Mouse (Mus musculus): ENCODE data around the gene Gm38655. TPM values are rescaled to one million over a fixed set of nuclear protein-coding genes. Genes with fewer than 3 reads are reported as not detected.
A peak's percentile ranks its signal among the peaks of the same experiment; 100 is the strongest.

Gene Gm38655
- polyA plus RNA-seq, 1 experiment from 2014 or later, result not detected

DNA sequence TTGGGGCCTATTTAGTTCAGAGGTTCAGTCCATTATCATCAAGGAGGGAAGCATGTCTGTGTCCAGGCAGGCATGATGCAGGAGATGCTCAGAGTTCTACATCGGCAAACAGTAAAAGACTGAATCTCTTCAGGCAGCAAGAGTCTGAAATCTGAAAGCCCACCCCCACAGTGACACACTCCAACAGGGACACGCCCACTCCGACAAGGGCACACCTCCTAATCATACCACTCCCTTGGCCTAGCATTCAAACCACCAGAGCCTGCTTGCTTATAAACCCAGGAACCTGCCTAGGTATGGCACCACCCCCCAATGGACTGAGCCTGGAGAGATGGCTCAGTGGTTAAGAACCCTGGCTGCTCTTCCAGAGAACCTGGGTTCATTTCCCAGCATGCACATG lies 40.2 kb upstream of the Gm38655 start:
- DNase-seq, result no peak
- Histone ChIP-seq H3K4me1 (ENCODE audit: control insufficient read depth, insufficient read depth, low read length) (no peaks in the 10 kb centered on the region), H3K27me3 (ENCODE audit: control insufficient read depth, insufficient read depth, low read length) (no peaks in the 10 kb centered on the region), H3K4me3 (replicated peaks; ENCODE audit: low read depth, low read length) (no peak overlapping the region), H3K9ac (replicated peaks; ENCODE audit: low read length) (no peak overlapping the region), H3K4me2 (ENCODE audit: low read length) (no peak overlapping the region), H3K9me3 (ENCODE audit: control insufficient read depth, low read length) (no peaks in the 10 kb centered on the region), H3K27ac (replicated peaks; ENCODE audit: low read depth, low read length) (no peak overlapping the region), H3K36me3 (ENCODE audit: control insufficient read depth, insufficient read depth, low read length) (peaks cover 74% of the 10 kb centered on the region)
- no peak for ATAC-seq (ENCODE audit: low FRiP score, low TSS enrichment)
- WGBS, result 91% methylated on average over 3 of the region's 3 CpGs

DNA sequence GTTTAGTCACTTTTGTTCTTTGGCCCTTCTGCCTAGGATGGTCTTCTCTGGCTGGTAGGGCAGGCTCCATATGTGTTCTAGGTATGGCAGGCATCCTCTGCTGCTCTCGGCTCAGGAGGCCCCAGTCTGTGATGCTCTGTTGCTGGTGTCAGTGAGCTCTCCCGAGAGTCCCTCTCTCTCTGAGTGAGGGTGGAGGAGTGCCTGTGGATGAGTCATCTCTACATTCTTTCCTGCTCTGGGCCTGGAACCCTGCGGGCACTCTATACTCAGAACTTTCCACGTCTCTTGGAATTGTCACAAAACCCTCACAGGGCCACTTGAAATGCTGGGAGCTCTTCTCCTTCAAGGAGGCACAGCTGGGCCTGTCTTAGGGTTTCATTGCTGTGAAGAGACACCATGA lies 36.4 kb upstream of the Gm38655 start:
- Histone ChIP-seq H3K4me3 (replicated peaks; ENCODE audit: low read depth, low read length) (no peak overlapping the region), H3K9me3 (ENCODE audit: control insufficient read depth, low read length) (no peaks in the 10 kb centered on the region), H3K4me1 (ENCODE audit: control insufficient read depth, insufficient read depth, low read length) (no peaks in the 10 kb centered on the region), H3K9ac (replicated peaks; ENCODE audit: low read length) (no peak overlapping the region), H3K36me3 (ENCODE audit: control insufficient read depth, insufficient read depth, low read length) (peaks cover 92% of the 10 kb centered on the region), H3K27ac (replicated peaks; ENCODE audit: low read depth, low read length) (no peak overlapping the region), H3K27me3 (ENCODE audit: control insufficient read depth, insufficient read depth, low read length) (no peaks in the 10 kb centered on the region), H3K4me2 (ENCODE audit: low read length) (no peak overlapping the region)
- DNase-seq, result no peak
- no peak for ATAC-seq (ENCODE audit: low FRiP score, low TSS enrichment)
- 94% methylated on average over 4 of the region's 4 CpGs for WGBS

DNA sequence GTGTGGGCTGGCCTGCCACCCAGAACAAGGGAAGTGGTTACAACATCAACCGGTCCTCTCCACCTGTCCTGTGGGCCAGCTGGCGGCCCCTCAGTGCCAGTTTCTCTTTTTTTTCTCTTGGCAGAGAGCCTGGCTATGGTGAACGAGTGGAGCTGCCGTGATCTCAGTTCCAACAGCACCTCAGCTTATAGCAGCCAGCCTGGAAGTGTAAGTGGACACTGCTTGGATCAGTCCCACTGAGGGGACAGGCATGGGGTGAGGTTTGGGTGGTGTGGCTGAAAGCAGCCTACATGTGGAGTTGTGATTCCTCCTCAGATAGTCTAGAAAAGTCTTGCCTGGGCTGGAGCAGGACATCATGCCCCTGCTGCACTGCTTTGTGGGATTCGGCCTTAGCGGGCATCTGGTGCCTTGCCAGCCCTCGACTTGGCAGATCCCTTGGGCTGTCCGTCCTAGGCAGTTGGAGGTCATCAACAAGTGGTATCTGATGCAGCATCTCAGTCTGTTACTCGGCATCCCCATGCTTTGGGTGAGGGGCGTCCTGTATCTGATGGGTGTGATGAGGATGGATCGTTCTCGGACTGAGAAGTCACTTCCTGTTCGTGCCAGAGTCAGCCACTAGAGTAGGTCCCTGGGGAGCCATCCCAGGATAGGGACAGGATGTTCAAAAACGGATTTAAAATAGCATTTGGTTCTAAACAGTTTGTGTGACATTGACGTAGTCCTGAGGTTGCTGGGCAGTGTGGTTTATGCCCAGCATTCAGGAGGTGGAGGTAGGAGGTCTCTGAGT lies 35.6 kb upstream of the Gm38655 start:
- H3K9me3 ChIP-seq (ENCODE audit: control insufficient read depth, low read length), result no peaks in the 10 kb centered on the region
- no peak overlapping the region for H3K4me3 ChIP-seq (replicated peaks; ENCODE audit: low read depth, low read length)
- peaks cover 94% of the 10 kb centered on the region for H3K36me3 ChIP-seq (ENCODE audit: control insufficient read depth, insufficient read depth, low read length)
- DNase-seq (no peak), ATAC-seq (ENCODE audit: low FRiP score, low TSS enrichment) (no peak)
- no peaks in the 10 kb centered on the region for H3K4me1 ChIP-seq (ENCODE audit: control insufficient read depth, insufficient read depth, low read length)
- no peak overlapping the region for H3K4me2 ChIP-seq (ENCODE audit: low read length)
- WGBS, result 93% methylated on average over 15 of the region's 15 CpGs
- no peak overlapping the region for H3K9ac ChIP-seq (replicated peaks; ENCODE audit: low read length)
- H3K27me3 ChIP-seq (ENCODE audit: control insufficient read depth, insufficient read depth, low read length), result no peaks in the 10 kb centered on the region
- H3K27ac ChIP-seq (replicated peaks; ENCODE audit: low read depth, low read length), result no peak overlapping the region

DNA sequence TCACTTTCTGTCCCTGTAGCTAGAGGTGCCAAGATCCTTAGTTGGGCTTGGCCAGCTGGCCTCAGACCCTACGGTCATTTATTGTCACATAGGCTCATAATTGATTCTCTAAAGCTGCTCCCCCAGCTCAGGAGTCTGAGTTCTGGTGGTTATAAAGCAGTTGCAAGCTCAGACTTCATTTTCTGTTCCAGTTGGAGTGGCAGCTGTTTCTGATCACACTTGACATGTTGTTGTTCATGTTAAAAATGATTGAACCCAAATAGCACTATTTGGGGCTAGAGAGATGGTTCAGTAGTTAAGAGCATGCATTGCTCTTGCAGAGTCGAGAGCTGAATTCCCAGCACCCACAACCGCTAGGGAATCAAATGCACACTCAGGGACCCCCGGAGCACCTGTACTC lies 34.7 kb upstream of the Gm38655 start:
- no peaks in the 10 kb centered on the region for H3K9me3 ChIP-seq (ENCODE audit: control insufficient read depth, low read length)
- no peak for DNase-seq
- no peak overlapping the region for H3K9ac ChIP-seq (replicated peaks; ENCODE audit: low read length)
- no peak overlapping the region for H3K4me3 ChIP-seq (replicated peaks; ENCODE audit: low read depth, low read length)
- WGBS, result 97% methylated on average over 4 of the region's 4 CpGs
- H3K27me3 ChIP-seq (ENCODE audit: control insufficient read depth, insufficient read depth, low read length), result no peaks in the 10 kb centered on the region
- peaks cover 94% of the 10 kb centered on the region for H3K36me3 ChIP-seq (ENCODE audit: control insufficient read depth, insufficient read depth, low read length)
- H3K4me2 ChIP-seq (ENCODE audit: low read length), result no peak overlapping the region
- no peak for ATAC-seq (ENCODE audit: low FRiP score, low TSS enrichment)
- no peaks in the 10 kb centered on the region for H3K4me1 ChIP-seq (ENCODE audit: control insufficient read depth, insufficient read depth, low read length)
- H3K27ac ChIP-seq (replicated peaks; ENCODE audit: low read depth, low read length), result no peak overlapping the region

DNA sequence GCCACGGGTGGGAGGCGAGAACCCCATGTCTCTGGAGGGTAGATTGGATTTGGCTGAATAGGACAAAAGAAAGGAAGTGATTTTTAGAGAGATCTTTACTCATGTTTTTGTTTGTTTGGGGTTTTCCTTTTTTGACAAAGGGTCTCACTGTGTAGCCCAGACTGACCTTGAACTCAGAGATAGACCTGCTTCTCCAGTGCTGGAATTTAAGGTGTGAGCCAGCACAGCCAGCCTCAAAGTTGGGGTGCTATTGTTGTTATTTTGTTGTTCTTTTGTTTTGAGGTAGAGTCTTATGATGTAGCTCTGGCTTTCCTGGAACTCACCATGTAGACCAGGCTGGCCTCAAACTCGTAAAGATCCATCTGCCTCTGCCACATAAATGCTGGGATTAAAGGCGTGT lies 27.1 kb upstream of the Gm38655 start:
- no peaks in the 10 kb centered on the region for H3K4me1 ChIP-seq (ENCODE audit: control insufficient read depth, insufficient read depth, low read length)
- ATAC-seq (ENCODE audit: low FRiP score, low TSS enrichment), result no peak
- peaks cover 68% of the 10 kb centered on the region for H3K36me3 ChIP-seq (ENCODE audit: control insufficient read depth, insufficient read depth, low read length)
- no peak overlapping the region for H3K27ac ChIP-seq (replicated peaks; ENCODE audit: low read depth, low read length)
- no peaks in the 10 kb centered on the region for H3K27me3 ChIP-seq (ENCODE audit: control insufficient read depth, insufficient read depth, low read length)
- 96% methylated on average over 4 of the region's 4 CpGs for WGBS
- H3K4me2 ChIP-seq (ENCODE audit: low read length), result no peak overlapping the region
- H3K9ac ChIP-seq (replicated peaks; ENCODE audit: low read length), result no peak overlapping the region
- DNase-seq, result no peak
- H3K9me3 ChIP-seq (ENCODE audit: control insufficient read depth, low read length), result no peaks in the 10 kb centered on the region
- no peak overlapping the region for H3K4me3 ChIP-seq (replicated peaks; ENCODE audit: low read depth, low read length)

DNA sequence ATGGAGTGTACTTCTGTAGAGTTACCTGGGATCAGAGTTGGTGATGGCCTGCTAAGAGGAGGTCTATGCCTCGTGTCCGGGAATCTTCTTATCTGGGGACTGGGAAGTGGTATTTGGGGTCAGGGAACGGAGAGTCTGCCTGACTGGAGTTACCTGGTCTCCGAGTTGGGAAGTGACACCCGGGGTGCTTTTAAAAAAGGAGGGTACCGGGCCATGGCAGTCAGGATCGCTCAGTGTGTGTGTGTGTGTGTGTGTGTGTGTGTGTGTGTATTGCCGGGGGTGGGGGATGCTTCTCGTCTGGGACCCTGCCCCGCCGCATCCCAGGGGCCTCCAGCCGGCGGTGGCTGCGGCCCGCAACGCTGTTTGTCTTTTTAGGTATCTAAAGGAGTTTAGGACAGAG lies 13.8 kb upstream of the Gm38655 start:
- H3K27ac ChIP-seq (replicated peaks; ENCODE audit: low read depth, low read length), result no peak overlapping the region
- H3K4me2 ChIP-seq (ENCODE audit: low read length), result peak overlapping the region; percentile 71
- peaks cover 20% of the 10 kb centered on the region for H3K4me1 ChIP-seq (ENCODE audit: control insufficient read depth, insufficient read depth, low read length)
- H3K4me3 ChIP-seq (replicated peaks; ENCODE audit: low read depth, low read length), result peak overlapping the region; percentile 90
- H3K9ac ChIP-seq (replicated peaks; ENCODE audit: low read length), result peak overlapping the region; percentile 79
- H3K36me3 ChIP-seq (ENCODE audit: control insufficient read depth, insufficient read depth, low read length), result peaks cover 15% of the 10 kb centered on the region; the same call in 1 of the 2 replicates
- H3K9me3 ChIP-seq (ENCODE audit: control insufficient read depth, low read length), result no peaks in the 10 kb centered on the region
- no peak for ATAC-seq (ENCODE audit: low FRiP score, low TSS enrichment)
- H3K27me3 ChIP-seq (ENCODE audit: control insufficient read depth, insufficient read depth, low read length), result no peaks in the 10 kb centered on the region
- no peak for DNase-seq
- 2% methylated on average over 16 of the region's 16 CpGs for WGBS

DNA sequence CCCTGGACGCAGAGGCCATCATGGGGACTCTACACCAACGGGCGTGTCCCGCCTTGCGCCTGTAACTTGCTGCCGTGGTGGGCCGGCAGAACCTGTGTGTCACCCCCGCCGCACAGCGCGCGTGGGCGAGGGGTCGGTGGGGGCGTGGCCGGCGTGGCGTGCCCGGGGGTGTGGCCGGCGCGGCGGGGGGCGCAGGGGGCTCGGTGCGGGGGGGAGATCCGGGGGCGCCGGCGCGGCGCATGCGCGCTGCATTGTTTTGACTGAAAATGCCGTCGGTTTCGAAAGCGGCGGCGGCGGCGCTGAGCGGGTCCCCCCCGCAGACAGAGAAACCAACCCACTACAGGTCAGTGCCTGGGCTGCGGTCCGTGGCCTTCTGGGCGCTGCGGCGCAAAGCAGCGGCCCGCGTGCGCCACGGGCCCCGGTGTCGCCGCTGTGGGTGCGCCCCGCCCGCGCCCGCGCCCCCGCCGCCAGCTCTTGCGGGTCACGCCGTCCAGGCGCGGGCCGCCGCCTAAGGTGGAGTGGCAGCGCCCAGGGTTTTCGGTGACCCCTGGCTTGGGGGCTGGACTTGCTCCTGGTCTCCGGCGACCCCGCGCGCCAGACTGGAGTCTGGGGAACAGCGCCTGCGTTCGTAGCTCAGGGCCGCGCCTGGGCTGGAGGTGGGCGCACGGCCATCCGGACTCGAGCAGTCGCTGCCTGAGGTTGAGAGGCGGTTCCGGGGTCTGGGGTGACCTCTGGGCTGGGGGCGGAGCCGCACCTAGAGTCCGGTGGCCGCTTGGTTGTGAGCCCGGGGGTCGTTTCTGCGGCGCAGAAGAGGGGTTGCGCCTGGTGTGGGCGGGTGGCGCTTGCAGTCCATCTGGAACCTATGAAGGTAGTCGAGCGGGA lies 13.1 kb upstream of the Gm38655 start, which contains the start of gene Unkl:
Gene Unkl (plus strand): TSS at position 248 of the 882 bp plus-strand sequence.
- 1% methylated on average over 102 of the region's 104 CpGs for WGBS
- H3K4me3 ChIP-seq (replicated peaks; ENCODE audit: low read depth, low read length), result peak within 1 kb of the TSS; percentile 90
- ATAC-seq (ENCODE audit: low FRiP score, low TSS enrichment), result peak; percentile 51
- peak; percentile 88 for DNase-seq
- H3K27ac ChIP-seq (replicated peaks; ENCODE audit: low read depth, low read length), result peak within 1 kb of the TSS; percentile 76
- peaks cover 12% of the 10 kb centered on the region; the same call in 1 of the 2 replicates for H3K36me3 ChIP-seq (ENCODE audit: control insufficient read depth, insufficient read depth, low read length)
- H3K9ac ChIP-seq (replicated peaks; ENCODE audit: low read length), result peak within 1 kb of the TSS; percentile 79
- H3K9me3 ChIP-seq (ENCODE audit: control insufficient read depth, low read length), result no peaks in the 10 kb centered on the region
- H3K4me1 ChIP-seq (ENCODE audit: control insufficient read depth, insufficient read depth, low read length), result peaks cover 25% of the 10 kb centered on the region
- H3K4me2 ChIP-seq (ENCODE audit: low read length), result peak within 1 kb of the TSS; percentile 71
- H3K27me3 ChIP-seq (ENCODE audit: control insufficient read depth, insufficient read depth, low read length), result no peaks in the 10 kb centered on the region

DNA sequence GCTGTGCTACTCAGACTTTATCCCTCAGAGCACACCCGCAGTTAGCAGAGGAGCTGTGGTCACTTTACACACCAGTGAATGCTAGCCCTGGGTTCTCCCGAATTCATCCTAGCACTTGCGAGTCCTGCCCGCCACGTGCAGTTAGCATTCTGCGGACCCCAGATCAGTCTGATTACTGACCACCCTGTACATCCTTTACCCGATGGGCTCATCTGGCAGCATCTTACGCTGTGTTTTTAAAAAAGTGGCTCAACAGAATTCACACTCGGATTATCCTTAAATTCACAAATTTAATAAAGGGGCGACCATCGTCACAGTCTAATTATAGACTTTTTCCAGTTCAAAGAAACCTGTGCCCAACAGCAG lies 12.5 kb upstream of the Gm38655 start:
- Histone ChIP-seq H3K27ac (replicated peaks; ENCODE audit: low read depth, low read length) (0 out of 2 replicates have a peak overlapping the region, but pooled peaks have one; percentile 76), H3K36me3 (ENCODE audit: control insufficient read depth, insufficient read depth, low read length) (peaks cover 12% of the 10 kb centered on the region; the same call in 1 of the 2 replicates), H3K9ac (replicated peaks; ENCODE audit: low read length) (peak overlapping the region; percentile 79), H3K4me2 (ENCODE audit: low read length) (peak overlapping the region; percentile 71), H3K4me1 (ENCODE audit: control insufficient read depth, insufficient read depth, low read length) (peaks cover 27% of the 10 kb centered on the region), H3K4me3 (replicated peaks; ENCODE audit: low read depth, low read length) (peak overlapping the region; percentile 90), H3K9me3 (ENCODE audit: control insufficient read depth, low read length) (no peaks in the 10 kb centered on the region), H3K27me3 (ENCODE audit: control insufficient read depth, insufficient read depth, low read length) (no peaks in the 10 kb centered on the region)
- 4% methylated on average over 11 of the region's 11 CpGs for WGBS
- DNase-seq (no peak), ATAC-seq (ENCODE audit: low FRiP score, low TSS enrichment) (no peak)
